8 mouse cellular contexts compared by ENCODE assay signal in genomic region chr10:45048622-45049021, GRCm38 (mm10). TPM values are rescaled to one million over a fixed set of nuclear protein-coding genes. Genes with fewer than 3 reads are reported as not detected.
DNase-seq lines count a peak whose midpoint lies in the region; TF ChIP-seq lines count a peak whose summit lies in the region.
"Had no signal": no experiment of that assay in that cellular context is flagged by ENCODE, and none has a peak within 500 bp of the region (broad histone marks: within the 10 kb centered on the region; RNA-seq: fewer than 3 reads in every experiment).

No protein-coding gene starts in this region.

- H3K9me3 ChIP-seq in midbrain, embryonic 10.5 days (replicated peaks), result no peaks in the 10 kb centered on the region
- H3K9me3 ChIP-seq: embryonic facial prominence, embryonic 12.5 days had no signal

- H3K36me3 ChIP-seq in midbrain, embryonic 10.5 days, result no peaks in the 10 kb centered on the region
- H3K36me3 ChIP-seq: embryonic facial prominence, embryonic 12.5 days had no signal

- no peak for TF ChIP-seq POLR2A in bone marrow macrophage, adult 2 months (IDR thresholded peaks at IDR 0.05; ENCODE audit: borderline replicate concordance, low read depth, low read length)

- TF ChIP-seq CTCF in bone marrow macrophage, adult 2 months (IDR thresholded peaks at IDR 0.05; ENCODE audit: low read depth, low read length), result no peak

- 47% methylated on average over 11 of the region's 11 CpGs for WGBS in midbrain, embryonic 10.5 days

- H3K27me3 ChIP-seq in midbrain, embryonic 10.5 days (ENCODE audit: low read depth, poor library complexity, severe bottlenecking), result peaks cover 15% of the 10 kb centered on the region; the same call in 1 of the 2 replicates
- H3K27me3 ChIP-seq: embryonic facial prominence, embryonic 12.5 days had no signal

- peak; percentile 42 for DNase-seq in Muller cell, postnatal 12 days (ENCODE audit: inconsistent ontology term)
- peak; percentile 43 for DNase-seq in kidney, adult 18-20 months
- peak; percentile 89 for DNase-seq in lung, postnatal 36 days
- DNase-seq in layer of hippocampus, postnatal 10 days (ENCODE audit: low spot score in 2 of 2), result no peak
- no peak for DNase-seq in embryo, embryonic 11 days
- DNase-seq in midbrain, embryonic 10.5 days (ENCODE audit: low spot score), result no peak

- peaks cover 14% of the 10 kb centered on the region for H3K4me1 ChIP-seq in bone marrow macrophage, adult 2 months (ENCODE audit: control insufficient read depth, insufficient read depth, low read length)
- peaks cover 8% of the 10 kb centered on the region for H3K4me1 ChIP-seq in midbrain, embryonic 10.5 days
- H3K4me1 ChIP-seq: embryonic facial prominence, embryonic 12.5 days had no signal

- no peak overlapping the region for H3K4me3 ChIP-seq in bone marrow macrophage, adult 2 months (ENCODE audit: insufficient read depth, low read length)
- no peak overlapping the region for H3K4me3 ChIP-seq in midbrain, embryonic 10.5 days
- H3K4me3 ChIP-seq: embryonic facial prominence, embryonic 12.5 days had no signal

- H3K27ac ChIP-seq in bone marrow macrophage, adult 2 months (ENCODE audit: insufficient read depth, low read depth, low read length), result peak overlapping the region; percentile 42
- no peak overlapping the region for H3K27ac ChIP-seq in midbrain, embryonic 10.5 days (replicated peaks)
- H3K27ac ChIP-seq: embryonic facial prominence, embryonic 12.5 days had no signal

RNA-seq across cellular contexts. Expression of gene Prep, which starts 18.4 kb away (rescaled TPM):
- 5.5 and 6.2 TPM in 2 replicates for polyA plus RNA-seq in bone marrow macrophage, adult 2 months (2012; ENCODE audit: insufficient read depth, insufficient read length, missing spikeins)
- total RNA-seq in layer of hippocampus, postnatal 10 days (2021), result 10 to 100 TPM; 16.9 to 19.5 TPM
- polyA plus RNA-seq in midbrain, embryonic 10.5 days (2016; fragmentation: Nextera tagmentation; extraction: Ambion mirVana), result 34.3 and 36.6 TPM in 2 replicates

Comparison
In these comparisons a context has a peak if more than half of its experiments do, and no peak if none do; other contexts are left out.
1. DNase-seq: peak in Muller cell, postnatal 12 days (single experiment), kidney, adult 18-20 months (single experiment) and lung, postnatal 36 days (single experiment); none in layer of hippocampus, postnatal 10 days (0 of 2), embryo, embryonic 11 days (single experiment) and midbrain, embryonic 10.5 days (single experiment).